Mouse (Mus musculus) heart, adult 2 months (tissue): Measurements from ENCODE around the gene Gnai2.

Source experiments
- CTCF ChIP-seq: fragments of 200-600 bp; IDR thresholded peaks from 2 replicates; pipeline ENCODE4 v1.8.1; 2022; ENCODE audit warnings: antibody characterized with exemption, mild to moderate bottlenecking, moderate library complexity
- EP300 ChIP-seq: fragments of 200-500 bp; IDR thresholded peaks from 2 replicates; pipeline ENCODE4 v1.6.1; 2011; ENCODE audit warnings: low read depth, low read length, control low read depth; ENCODE audit not compliant: insufficient read depth
- POLR2A ChIP-seq: fragments of 200-500 bp; IDR thresholded peaks from 2 replicates; pipeline ENCODE4 v1.6.1; 2011; ENCODE audit warnings: mild to moderate bottlenecking, low read depth, low read length, control low read depth; ENCODE audit not compliant: insufficient read depth

DNA sequence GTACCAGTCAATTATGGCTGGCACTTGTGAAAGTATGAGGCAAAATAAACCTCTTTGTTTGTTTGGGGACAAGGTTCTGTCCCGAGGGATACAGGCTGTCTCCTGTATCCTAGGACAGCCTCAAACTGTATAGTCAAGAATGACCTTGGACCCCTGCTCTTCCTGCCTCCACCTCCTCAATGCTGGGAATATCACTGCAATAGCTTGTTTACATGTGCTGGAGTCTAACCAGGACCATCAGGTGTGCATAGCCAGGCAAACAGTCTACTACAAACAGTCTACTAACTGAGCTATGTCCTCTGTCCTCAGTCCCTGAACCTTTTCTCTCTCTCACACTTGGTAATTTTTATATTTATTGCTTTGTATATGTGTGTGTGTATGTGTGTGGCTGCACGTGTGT is 18.3 kb upstream of the Gnai2 start:
- no peak for TF ChIP-seq EP300
- no peak for TF ChIP-seq CTCF
- TF ChIP-seq POLR2A = no peak
